Mouse (Mus musculus): ENCODE measurements around the gene Pink1.

- TF ChIP-seq POLR2A (IDR thresholded peaks at IDR 0.05; ENCODE audit: borderline replicate concordance, low read depth, low read length) (no peak), CTCF (IDR thresholded peaks at IDR 0.05; ENCODE audit: low read depth, low read length) (no peak)
Measured at GRCm38 (mm10) chr4:138342778-138343177, 16.7 kb upstream of the Pink1 start.

Measured in bone marrow macrophage, adult 2 months (primary cell).